Mouse (Mus musculus): ENCODE measurements around the gene Akr7a5. TPM values are rescaled to one million over a fixed set of nuclear protein-coding genes. Genes with fewer than 3 reads are reported as not detected.

The Akr7a5 gene
- total RNA-seq, 2 experiments from 2014 or later, result 28.2 to 29.7 TPM

DNA sequence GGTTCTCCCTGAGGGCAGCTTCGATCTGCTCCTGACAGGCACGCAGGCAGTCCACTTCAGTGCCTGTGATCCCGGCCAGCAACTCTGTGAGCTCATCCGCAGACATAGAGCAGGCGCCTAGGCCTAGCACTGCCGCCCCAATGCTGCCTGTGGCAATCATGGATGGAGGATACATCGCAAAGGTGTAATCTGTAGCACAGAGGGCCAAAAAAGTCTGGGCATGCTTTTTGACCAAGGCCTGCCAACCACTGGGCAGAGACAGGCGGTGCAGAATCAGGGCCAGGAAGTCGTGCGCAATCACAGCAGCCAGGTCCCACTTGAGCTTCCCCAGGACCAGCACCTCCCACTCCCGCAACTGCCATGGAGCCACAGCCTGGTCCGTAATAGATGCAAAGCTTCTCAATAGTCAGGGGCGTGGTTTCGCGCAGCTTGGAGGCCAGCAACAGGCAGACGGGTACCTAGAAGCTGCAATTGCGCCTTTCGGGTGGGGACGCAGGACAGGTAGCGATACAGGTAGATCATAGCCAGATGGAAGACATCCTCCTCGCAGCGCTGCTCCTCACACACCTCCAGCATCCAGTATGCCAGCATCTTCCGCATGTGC lies 35.0 kb downstream of the Akr7a5 start:
- DNase-seq (ENCODE audit: low spot score in 2 of 2), result no peak

- DNase-seq (ENCODE audit: low spot score in 2 of 2), result peak; percentile 86 to 88
These were observed 41.6 kb downstream of the Akr7a5 start, which contains the start of the genes Mrto4, Emc1 and Ubr4 for GRCm38 (mm10) chr4:139351931-139352711. Gene Mrto4, minus strand, starts transcription at chr4:139352576. Gene Emc1, plus strand, starts transcription at chr4:139352587. Gene Ubr4, plus strand, starts transcription at chr4:139352609.

DNA sequence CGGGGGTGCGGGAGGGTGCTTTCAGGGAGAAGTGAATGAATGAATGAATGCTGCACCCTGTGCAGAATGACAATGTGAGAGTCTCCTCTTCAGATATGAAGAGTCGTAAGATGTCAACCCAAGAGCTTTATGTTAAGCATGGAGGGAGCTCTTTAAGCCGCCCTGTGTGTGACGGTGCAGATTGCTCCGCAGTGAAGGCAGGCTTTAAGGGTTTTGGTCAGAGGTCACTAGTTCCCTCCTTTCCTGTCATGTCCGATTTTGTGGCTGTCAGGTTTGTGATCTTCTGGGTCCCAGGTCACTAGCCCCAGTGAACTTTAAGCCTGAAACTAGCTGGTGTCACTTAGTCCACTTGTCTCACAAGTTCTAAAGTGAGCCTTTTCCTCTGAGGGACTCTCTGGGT lies 42.3 kb downstream of the Akr7a5 start:
- no peak for DNase-seq (ENCODE audit: low spot score in 2 of 2)

- no peak for DNase-seq (ENCODE audit: low spot score in 2 of 2)
These were observed 46.7 kb downstream of the Akr7a5 start for GRCm38 (mm10) chr4:139357211-139357610.

- DNase-seq (ENCODE audit: low spot score in 2 of 2), result no peak
These were observed 50.4 kb downstream of the Akr7a5 start for GRCm38 (mm10) chr4:139360761-139361548.

DNA sequence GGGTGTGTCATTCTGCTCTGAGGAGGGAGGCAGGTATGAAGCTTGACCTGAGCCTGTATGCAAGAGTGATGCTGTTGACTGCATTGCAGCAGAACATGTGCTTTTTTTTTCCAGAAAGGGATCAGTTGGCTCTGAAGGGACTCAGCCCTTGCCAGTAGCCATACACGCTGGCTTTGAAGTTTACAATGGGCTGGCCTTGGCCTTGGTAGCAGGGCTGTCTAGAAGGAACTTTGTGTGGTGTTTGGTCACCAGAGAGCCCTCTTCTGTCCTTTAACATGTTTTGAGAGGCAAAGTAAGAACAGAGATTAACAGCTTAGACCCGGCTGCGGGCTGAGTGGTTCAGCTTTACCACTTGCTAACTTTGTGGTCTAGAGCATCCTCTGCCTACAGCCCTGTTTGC lies 56.8 kb downstream of the Akr7a5 start:
- DNase-seq (ENCODE audit: low spot score in 2 of 2), result no peak

Small RNA genes lying within 50 kb of the gene (microRNA-seq; reads per million reads assigned to microRNA genes)
- gene Gm24245, result 0 reads per million in 2 experiments
- gene Gm25732, result 0.23 to 2.3 reads per million in 2 experiments

Other genes starting within 250 kb of the Akr7a5 start
- 1 to 10 TPM; 7.9 to 8.5 TPM for gene Htr6, start 235.2 kb upstream of the Akr7a5 start, total RNA-seq (2021)
- gene Nbl1, start 217.8 kb upstream of the Akr7a5 start, total RNA-seq (2021), result 10 to 100 TPM; 77.4 to 93.7 TPM
- gene Minos1, start 179.6 kb upstream of the Akr7a5 start, total RNA-seq (2021), result 100 to 1,000 TPM; 212 to 218 TPM
- 100 to 1,000 TPM; 406 to 431 TPM for gene Capzb, start 117.8 kb upstream of the Akr7a5 start, total RNA-seq (2021)
- 10 to 100 TPM; 11.9 to 16.8 TPM for gene Pqlc2, start within 50 bp of the Akr7a5 start, total RNA-seq (2021)
- gene Mrto4, start 41.8 kb downstream of the Akr7a5 start, total RNA-seq (2021), result 10 to 100 TPM; 45.7 to 48.2 TPM
- 10 to 100 TPM; 83.6 to 88.6 TPM for gene Emc1, start 41.8 kb downstream of the Akr7a5 start, total RNA-seq (2021)
- gene Ubr4, start 41.9 kb downstream of the Akr7a5 start, total RNA-seq (2021), result 100 to 1,000 TPM; 154 to 171 TPM
- 10 to 100 TPM; 17.5 to 17.8 TPM for gene Iffo2, start 219.8 kb downstream of the Akr7a5 start, total RNA-seq (2021)